In the genomic region with DNA sequence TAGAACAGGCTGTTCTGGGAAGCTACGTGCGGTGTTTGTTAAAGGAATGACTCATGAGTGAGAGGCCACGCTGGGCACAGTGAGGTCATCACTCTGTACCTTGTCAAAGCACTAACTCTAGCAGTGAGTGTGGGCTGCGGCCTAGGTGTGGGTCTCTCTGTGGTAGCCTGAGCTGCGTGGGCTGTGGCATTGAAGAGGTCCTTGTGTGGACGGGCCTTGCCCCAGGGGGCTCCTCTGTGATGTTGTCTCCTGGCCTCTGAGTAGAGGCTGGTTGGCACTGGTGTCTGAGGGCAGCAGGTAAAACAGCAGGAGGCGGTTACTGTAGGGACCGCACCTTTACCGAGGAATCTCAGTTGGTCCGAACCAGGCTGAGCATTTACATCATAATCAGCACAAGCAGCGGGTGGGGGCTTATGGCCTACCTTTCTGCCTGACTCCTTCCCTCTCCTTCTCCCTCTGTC, we compare ENCODE assay signal across 18 mouse cellular contexts. TPM values are rescaled to one million over a fixed set of nuclear protein-coding genes. Genes with fewer than 3 reads are reported as not detected.
DNase-seq lines count a peak whose midpoint lies in the region; ATAC-seq and TF ChIP-seq lines count a peak whose summit lies in the region.
"Had no signal": no experiment of that assay in that cellular context is flagged by ENCODE, and none has a peak within 500 bp of the region (broad histone marks: within the 10 kb centered on the region; RNA-seq: fewer than 3 reads in every experiment).

No protein-coding gene starts in this region.

- no peaks in the 10 kb centered on the region for H3K27me3 ChIP-seq in small intestine, adult 2 months (ENCODE audit: control insufficient read depth, insufficient read depth, low read length)
- H3K27me3 ChIP-seq in heart, embryonic 11.5 days (ENCODE audit: control insufficient read depth, insufficient read depth, low read length), result no peaks in the 10 kb centered on the region
- H3K27me3 ChIP-seq: forebrain, embryonic 15.5 days; limb, embryonic 13.5 days; midbrain, embryonic 13.5 days had no signal

- H3K9me3 ChIP-seq in heart, embryonic 11.5 days (replicated peaks; ENCODE audit: control insufficient read depth, low read length), result no peaks in the 10 kb centered on the region
- H3K9me3 ChIP-seq: forebrain, embryonic 15.5 days; heart, embryonic 10.5 days; limb, embryonic 13.5 days; midbrain, embryonic 13.5 days had no signal

- no peaks in the 10 kb centered on the region for H3K36me3 ChIP-seq in small intestine, adult 2 months (ENCODE audit: control insufficient read depth, insufficient read depth, low read length)
- no peaks in the 10 kb centered on the region for H3K36me3 ChIP-seq in heart, embryonic 11.5 days (ENCODE audit: control insufficient read depth, insufficient read depth, low read length)
- H3K36me3 ChIP-seq: forebrain, embryonic 15.5 days; heart, embryonic 10.5 days; limb, embryonic 13.5 days; midbrain, embryonic 13.5 days had no signal

- H3K4me2 ChIP-seq in heart, embryonic 11.5 days, result no peak overlapping the region
- H3K4me2 ChIP-seq: forebrain, embryonic 15.5 days; limb, embryonic 13.5 days; midbrain, embryonic 13.5 days had no signal

- DNase-seq in cerebellum, adult 11 months, result peak; percentile 57
- DNase-seq in cerebellum, postnatal 10 days, result no peak
- peak; percentile 74 for DNase-seq in ES-CJ7 (ENCODE audit: low read depth, low spot score)
- DNase-seq in cerebellum, adult 9-10 months, result peak; percentile 75
- no peak for DNase-seq in gastrocnemius, adult 18-20 months (ENCODE audit: low spot score)
- DNase-seq in right cerebral cortex, adult 2 months (ENCODE audit: low spot score in 2 of 2), result no peak
- DNase-seq: adrenal gland, adult 2 months; gastrocnemius, postnatal 10 days; right cerebral cortex, adult 18-20 months; thymus, adult 18-20 months had no signal

- no peak overlapping the region for H3K9ac ChIP-seq in heart, embryonic 11.5 days (ENCODE audit: low read depth, low read length)
- H3K9ac ChIP-seq: forebrain, embryonic 15.5 days; midbrain, embryonic 13.5 days had no signal

- peak overlapping the region; percentile 76 for H3K27ac ChIP-seq in small intestine, adult 2 months (ENCODE audit: insufficient read depth, low read depth, low read length)
- no peak overlapping the region for H3K27ac ChIP-seq in heart, embryonic 11.5 days (ENCODE audit: low read depth, low read length)
- H3K27ac ChIP-seq: forebrain, embryonic 15.5 days; heart, embryonic 10.5 days; kidney, postnatal 0 days; limb, embryonic 13.5 days; midbrain, embryonic 13.5 days had no signal

- no peak for TF ChIP-seq CTCF in small intestine, adult 2 months (IDR thresholded peaks at IDR 0.05; ENCODE audit: extremely low read depth, insufficient read length, insufficient replicate concordance, low read depth, low read length)

- peaks cover 31% of the 10 kb centered on the region for H3K4me1 ChIP-seq in small intestine, adult 2 months (ENCODE audit: control insufficient read depth, insufficient read depth, insufficient read length, low read length)
- 0 out of 2 replicates have a peak, but pooled peaks cover 8% of the 10 kb centered on the region for H3K4me1 ChIP-seq in heart, embryonic 11.5 days (ENCODE audit: control insufficient read depth, insufficient read depth, low read length)
- H3K4me1 ChIP-seq: midbrain, embryonic 13.5 days had no signal

- H3K4me3 ChIP-seq in small intestine, adult 2 months (ENCODE audit: low read depth, low read length), result no peak overlapping the region
- H3K4me3 ChIP-seq in heart, embryonic 11.5 days (ENCODE audit: low read depth, low read length), result no peak overlapping the region
- H3K4me3 ChIP-seq: erythroblast, embryonic 14.5 days; forebrain, embryonic 15.5 days; heart, embryonic 10.5 days; limb, embryonic 13.5 days; midbrain, embryonic 13.5 days had no signal

- no peak for ATAC-seq in heart, embryonic 11.5 days (replicated peaks; ENCODE audit: insufficient number of reproducible peaks, low FRiP score, low TSS enrichment)
- ATAC-seq: forebrain, embryonic 15.5 days; midbrain, embryonic 13.5 days had no signal

- 71% methylated on average over 11 of the region's 11 CpGs for WGBS in small intestine, adult 2 months
- WGBS in heart, embryonic 11.5 days (ENCODE audit: insufficient replicate concordance), result 61% methylated on average over 11 of the region's 11 CpGs

- no peak for TF ChIP-seq POLR2A in small intestine, adult 2 months (IDR thresholded peaks at IDR 0.05; ENCODE audit: low read depth, low read length)

RNA-seq across cellular contexts. Expression of a gene that starts 9.9 kb away (rescaled TPM):
- polyA plus RNA-seq in small intestine, adult 2 months (2012; rRNA removed), result 91.5 and 220 TPM in 2 replicates
- 1 to 10 TPM; 4.8 to 5.0 TPM for total RNA-seq in gastrocnemius, adult 18-20 months (2021)
- 20.9 and 23.1 TPM in 2 replicates for polyA plus RNA-seq in heart, embryonic 11.5 days (2014; fragmentation: Nextera tagmentation; extraction: Ambion mirVana)

Comparison
In these comparisons a context has a peak if more than half of its experiments do, and no peak if none do; other contexts are left out.
1. DNase-seq: peak in cerebellum, adult 11 months (single experiment), ES-CJ7 (single experiment) and cerebellum, adult 9-10 months (single experiment); none in cerebellum, postnatal 10 days (0 of 2), gastrocnemius, adult 18-20 months (single experiment) and right cerebral cortex, adult 2 months (0 of 2).